Mouse (Mus musculus) embryo, embryonic 10.5 days (tissue): Measurements from ENCODE around the gene A730061H03Rik.

ENCODE experiments used
- DNase-seq: peaks from one replicate; pipeline ENCODE4 v3.0.0-alpha.2; 2015; ENCODE audit warnings: low spot score

Gene A730061H03Rik

DNA sequence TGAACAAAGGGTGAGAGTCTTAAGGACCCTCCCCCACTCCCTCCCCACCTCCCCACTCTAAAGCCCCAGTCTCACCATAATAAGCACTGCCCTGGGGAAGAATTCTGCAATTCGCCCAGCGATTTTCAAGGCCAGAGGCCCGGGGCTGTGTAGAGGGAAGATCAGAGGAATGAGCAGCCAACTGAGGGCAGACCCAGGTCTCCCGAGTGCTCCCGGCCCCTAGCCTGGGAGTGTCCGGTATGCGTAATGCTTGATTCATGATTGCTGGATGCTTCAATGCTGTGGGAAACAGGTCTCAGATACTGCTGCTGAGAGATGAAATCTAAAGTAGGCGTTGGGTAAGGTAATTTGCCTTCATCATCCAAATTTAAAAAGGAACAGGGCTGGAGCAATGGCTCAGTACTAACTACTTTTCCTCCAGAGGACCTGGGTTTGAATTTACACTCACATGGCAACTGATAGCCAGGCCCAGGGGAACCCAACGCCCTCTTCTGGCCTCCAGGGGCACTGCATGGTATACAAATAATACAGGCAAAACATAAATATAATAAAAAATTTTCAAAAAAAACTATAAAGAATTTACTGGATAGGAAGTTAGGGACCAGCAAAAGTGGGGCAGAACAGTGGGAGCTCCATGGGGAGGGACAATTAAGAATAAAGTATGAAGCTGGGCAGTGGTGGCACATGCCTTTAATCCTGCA is 21.9 kb upstream of the A730061H03Rik start:
- no peak for DNase-seq

DNA sequence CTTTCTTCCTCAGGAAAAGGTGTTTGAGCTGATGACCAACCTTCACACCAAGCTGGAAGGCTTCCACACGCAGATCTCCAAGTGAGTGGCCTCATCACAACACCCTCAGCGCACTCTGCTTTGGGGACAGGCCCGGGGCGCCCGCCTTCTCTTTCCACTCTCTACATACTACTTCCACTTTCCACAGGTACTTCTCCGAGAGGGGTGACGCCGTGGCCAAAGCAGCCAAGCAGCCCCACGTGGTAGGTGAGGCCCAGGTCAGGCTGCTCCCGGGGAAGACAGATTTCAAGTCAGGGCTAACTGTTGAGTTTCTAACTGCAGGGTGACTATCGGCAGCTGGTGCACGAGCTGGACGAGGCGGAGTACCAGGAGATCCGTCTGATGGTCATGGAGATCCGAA is 20.5 kb upstream of the A730061H03Rik start:
- DNase-seq = no peak

DNA sequence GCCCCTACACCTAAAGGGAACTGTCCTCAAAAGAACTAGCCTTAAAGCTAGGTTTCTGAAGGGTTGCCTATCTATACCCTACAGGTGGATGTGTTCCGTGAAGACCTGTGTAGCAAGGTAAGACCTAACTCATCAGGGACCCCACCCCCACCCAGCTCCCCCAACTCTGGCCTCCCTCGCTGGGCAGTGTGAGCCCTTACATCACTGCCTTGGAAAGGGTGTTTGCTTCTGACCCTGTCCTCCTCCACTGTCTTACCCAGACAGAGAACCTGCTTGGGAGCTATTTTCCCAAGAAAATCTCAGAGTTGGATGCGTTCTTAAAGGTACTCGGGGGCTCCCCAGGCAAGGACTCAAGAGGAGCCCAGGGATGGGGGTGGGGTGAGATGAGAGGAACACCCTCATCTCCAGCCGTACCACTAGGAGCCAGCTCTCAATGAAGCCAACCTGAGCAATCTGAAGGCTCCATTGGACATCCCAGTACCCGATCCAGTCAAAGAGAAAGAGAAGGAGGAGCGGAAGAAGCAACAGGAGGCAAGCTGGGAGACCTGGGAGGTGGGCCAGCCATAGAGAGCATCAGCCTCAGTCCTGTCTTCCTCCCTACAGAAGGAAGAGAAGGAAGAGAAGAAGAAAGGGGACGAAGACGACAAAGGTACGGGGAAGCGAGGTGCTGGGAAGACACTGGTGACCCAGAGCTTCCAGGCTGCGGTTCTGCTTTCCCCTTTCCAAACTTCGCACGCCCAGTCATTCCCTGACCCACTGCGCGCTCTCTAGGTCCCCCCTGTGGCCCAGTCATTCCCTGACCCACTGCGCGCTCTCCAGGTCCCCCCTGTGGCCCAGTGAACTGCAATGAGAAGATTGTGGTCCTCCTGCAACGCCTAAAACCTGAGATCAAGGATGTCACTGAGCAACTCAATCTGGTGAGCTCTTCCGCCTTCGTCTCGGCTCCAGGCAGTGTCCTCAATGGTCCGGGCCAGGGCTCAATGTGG is 19.6 kb upstream of the A730061H03Rik start:
- no peak for DNase-seq

- DNase-seq = peak; percentile 12
These were observed 18.6 kb upstream of the A730061H03Rik start for GRCm38 (mm10) chr14:55578668-55579269.

GRCm38 (mm10) chr14:55577871-55578667 is 17.9 kb upstream of the A730061H03Rik start, which contains the start of gene Psme1:
Psme1 (plus strand) TSS chr14:55578123.
- peak; percentile 87 for DNase-seq

- DNase-seq = no peak
These were observed 16.2 kb upstream of the A730061H03Rik start for GRCm38 (mm10) chr14:55576376-55576775.

- no peak for DNase-seq
These were observed 15.5 kb upstream of the A730061H03Rik start for GRCm38 (mm10) chr14:55575711-55576110.

DNA sequence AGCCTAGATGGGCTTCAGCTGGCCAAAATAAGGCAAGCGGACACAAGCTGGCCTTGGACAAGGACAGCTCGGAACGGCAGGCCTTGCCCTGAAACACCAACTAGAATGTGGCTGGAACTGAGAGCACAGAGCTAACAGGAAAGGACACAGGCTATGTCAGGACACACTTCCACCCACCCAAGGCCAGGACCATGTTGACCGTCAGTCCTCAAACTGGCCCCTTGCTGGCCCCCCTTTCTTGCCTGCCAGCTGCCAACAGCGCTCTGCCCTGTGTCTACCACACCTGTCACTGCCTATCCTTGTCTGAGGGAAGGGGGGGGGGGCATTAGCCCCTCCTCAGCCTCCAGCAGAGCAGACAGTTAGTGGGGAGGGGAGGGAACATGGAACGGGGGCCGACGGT is 15.1 kb upstream of the A730061H03Rik start, which contains the start of gene Fitm1:
Fitm1 (plus strand) TSS at position 316 of the 400 bp plus-strand sequence.
- DNase-seq = no peak

- no peak for DNase-seq
These were observed 11.6 kb upstream of the A730061H03Rik start for GRCm38 (mm10) chr14:55571760-55572159.

DNA sequence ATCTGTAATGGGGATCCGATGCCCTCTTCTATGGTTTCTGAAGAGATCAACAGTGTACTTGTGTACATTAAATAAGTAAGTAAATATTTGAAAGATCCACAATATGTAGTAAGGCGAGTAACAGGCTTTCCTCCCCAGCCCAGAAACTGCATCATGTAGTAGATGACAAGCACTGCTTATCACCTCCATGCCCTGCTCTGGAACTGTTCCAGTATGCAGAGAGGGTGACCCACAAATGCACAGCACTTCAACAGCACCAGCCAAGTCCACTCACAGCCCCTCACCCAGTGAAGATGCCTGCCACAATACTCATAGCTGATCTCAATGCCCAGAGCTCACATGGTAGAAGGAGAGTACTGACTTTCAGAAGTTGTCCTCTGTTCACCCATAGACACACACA is 10.4 kb upstream of the A730061H03Rik start:
- DNase-seq = no peak

- DNase-seq = no peak
These were observed 7.3 kb upstream of the A730061H03Rik start for GRCm38 (mm10) chr14:55567496-55567895.

GRCm38 (mm10) chr14:55565748-55566147 is 5.5 kb upstream of the A730061H03Rik start:
- DNase-seq = no peak

- DNase-seq = no peak
These were observed 3.0 kb upstream of the A730061H03Rik start for GRCm38 (mm10) chr14:55563249-55563648.

- DNase-seq = no peak
These were observed 1.7 kb upstream of the A730061H03Rik start for GRCm38 (mm10) chr14:55561860-55562259.

GRCm38 (mm10) chr14:55559799-55560201 is 406 bp downstream of the A730061H03Rik start, which contains the start of gene Dcaf11:
Dcaf11 (plus strand) TSS chr14:55560006.
- peak; percentile 96 for DNase-seq

DNA sequence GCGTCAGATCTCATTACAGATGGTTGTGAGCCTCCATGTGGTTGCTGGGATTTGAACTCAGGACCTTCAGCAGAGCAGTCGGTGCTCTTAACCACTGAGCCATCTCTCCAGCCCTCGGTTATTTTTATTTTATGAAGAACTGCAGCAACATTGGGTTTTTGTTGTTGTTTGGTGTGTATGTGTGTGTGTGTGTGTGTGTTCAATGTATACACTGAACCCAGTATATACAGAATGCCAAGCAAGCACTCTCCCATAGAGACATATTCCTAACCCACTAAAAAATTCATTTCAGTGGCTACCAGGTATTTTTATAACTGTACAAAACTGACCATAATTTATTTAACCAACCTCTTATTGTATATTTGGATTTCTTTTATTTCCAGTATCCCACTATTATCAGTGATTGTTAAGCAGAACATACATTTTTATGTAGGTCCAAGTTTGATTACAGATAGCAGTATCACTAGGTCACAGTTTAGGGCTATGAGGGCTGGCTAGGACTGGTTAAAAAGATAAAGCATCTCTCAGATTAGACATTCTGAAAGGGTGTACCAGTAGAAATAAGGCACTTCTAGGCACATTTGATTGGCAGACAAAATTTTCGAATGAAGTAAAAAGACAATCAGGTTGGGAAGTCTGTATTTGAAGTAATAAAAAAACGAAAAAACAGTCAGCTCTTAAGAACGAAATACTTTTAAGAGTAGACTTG is 1.3 kb downstream of the A730061H03Rik start:
- DNase-seq = no peak

GRCm38 (mm10) chr14:55557587-55557986 is 2.6 kb downstream of the A730061H03Rik start:
- no peak for DNase-seq

DNA sequence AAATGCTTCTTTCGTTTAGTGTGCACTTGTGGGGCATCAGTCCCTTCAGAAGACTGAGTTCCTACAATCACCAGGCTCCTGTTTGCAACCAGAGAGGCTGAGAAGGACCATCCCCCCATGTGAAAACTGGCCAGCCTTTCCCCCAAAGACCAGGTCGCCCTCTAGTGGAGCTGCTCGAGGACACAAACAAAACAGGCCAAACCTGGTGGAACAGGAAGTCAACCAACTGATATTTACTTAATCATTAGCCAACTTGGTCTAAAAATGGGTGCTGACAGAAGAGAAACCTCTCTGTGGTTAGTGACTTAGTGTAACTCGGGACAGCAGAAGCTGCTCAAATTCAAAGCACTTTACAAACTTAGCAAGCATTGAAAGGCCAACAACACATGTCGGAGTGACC is 3.2 kb downstream of the A730061H03Rik start:
- peak; percentile 83 for DNase-seq

GRCm38 (mm10) chr14:55555788-55556187 is 4.4 kb downstream of the A730061H03Rik start:
- no peak for DNase-seq

DNA sequence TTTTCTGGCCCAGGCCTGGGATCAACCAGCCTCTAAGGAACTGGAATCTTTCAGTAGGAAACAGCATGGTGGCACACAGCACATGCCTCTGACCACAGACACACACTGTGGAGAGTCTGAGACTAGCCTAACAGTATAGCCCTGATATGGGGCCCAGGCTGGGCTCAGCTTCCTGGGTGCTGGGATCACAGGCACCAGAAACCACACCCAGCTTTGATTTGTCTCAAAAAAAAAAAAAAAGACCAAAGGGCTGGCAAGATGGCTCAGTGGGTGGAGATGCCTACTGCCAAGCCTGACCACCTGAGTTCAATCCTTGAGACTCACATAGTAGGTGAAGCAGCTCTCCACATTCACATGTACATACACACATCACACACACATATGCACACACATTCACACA is 5.6 kb downstream of the A730061H03Rik start:
- no peak for DNase-seq

DNA sequence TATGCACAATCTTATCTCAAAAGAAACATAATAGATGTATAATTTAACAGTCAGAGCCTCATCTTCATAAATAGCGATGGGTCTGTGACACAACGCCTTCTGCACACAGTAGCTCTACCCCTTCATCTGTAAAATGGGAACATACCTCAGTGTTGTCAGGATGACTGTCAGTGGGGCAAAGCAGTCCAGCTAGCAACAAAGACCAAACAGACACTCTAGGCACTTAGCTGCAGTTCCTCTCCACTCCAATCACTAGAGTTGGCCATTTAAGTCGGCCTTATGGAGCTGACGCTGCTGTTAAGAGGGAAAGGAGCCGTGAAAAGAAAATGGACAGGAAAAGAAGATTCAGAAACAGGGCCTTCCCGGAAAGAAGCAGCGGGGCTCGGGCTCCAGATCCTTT is 8.4 kb downstream of the A730061H03Rik start:
- no peak for DNase-seq
